Mouse (Mus musculus) E14TG2a.4 (cell line): ENCODE data around the gene Hydin.

Experiments
- CTCF ChIP-seq: conservative IDR thresholded peaks from 2 replicates; pipeline ENCODE4 v1.5.1; 2014; ENCODE audit warnings: low read length
- NANOG ChIP-seq: IDR thresholded peaks from 2 replicates; pipeline ENCODE4 v1.6.1; 2014; ENCODE audit warnings: borderline replicate concordance, low read length, mixed read lengths
- POU5F1 ChIP-seq: IDR thresholded peaks from 2 replicates; pipeline ENCODE4 v1.6.1; 2014; ENCODE audit warnings: low read length, borderline replicate concordance

- TF ChIP-seq CTCF (no peak), NANOG (no peak), POU5F1 (no peak)
These were observed 57.3 kb downstream of the Hydin start for GRCm38 (mm10) chr8:110323981-110324574.
